Mouse (Mus musculus): ENCODE measurements around the gene Slc22a17. TPM values are rescaled to one million over a fixed set of nuclear protein-coding genes. Genes with fewer than 3 reads are reported as not detected.
"Not testable (repeated sequence)": the region's sequence is repeated elsewhere in the genome, so short reads cannot be mapped to it uniquely, and the experiment has no call there.

Slc22a17 gene
- polyA plus RNA-seq, 1 experiment from 2014 or later: 76.1 TPM

DNA sequence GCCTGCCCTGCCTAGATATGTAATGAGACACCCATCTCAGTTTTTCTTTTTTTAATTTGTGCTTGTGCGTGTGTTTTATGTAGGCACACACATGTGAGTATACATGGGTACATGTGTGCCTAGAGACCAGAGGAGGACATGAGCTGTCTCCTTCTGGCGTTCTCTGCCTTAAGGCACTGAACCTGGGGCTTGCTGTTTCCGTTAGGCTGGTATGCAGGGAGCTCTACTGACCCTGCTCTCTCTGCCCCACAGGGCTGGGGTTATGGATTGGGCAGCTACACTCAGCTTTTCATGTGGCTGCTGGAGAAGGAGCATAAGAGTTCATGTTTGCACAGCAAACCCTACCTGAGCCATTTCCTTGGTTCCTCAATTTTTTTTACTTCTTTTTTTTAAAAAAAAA is 41.5 kb upstream of the Slc22a17 start:
- DNase-seq (ENCODE audit: low spot score) (no peak), ATAC-seq (no peak)
- H3K4me1 ChIP-seq (ENCODE audit: control insufficient read depth, insufficient read depth, low read length): no peaks in the 10 kb centered on the region
- 87% methylated on average over 3 of the region's 3 CpGs for WGBS
- H3K27ac ChIP-seq (ENCODE audit: low read depth, low read length): no peak overlapping the region
- H3K4me2 ChIP-seq (ENCODE audit: low read length): no peak overlapping the region
- no peak overlapping the region for H3K9ac ChIP-seq (ENCODE audit: low read length)
- H3K27me3 ChIP-seq (replicated peaks; ENCODE audit: control insufficient read depth, insufficient read depth, low read length): no peaks in the 10 kb centered on the region
- H3K36me3 ChIP-seq (ENCODE audit: control insufficient read depth, insufficient read depth, low read length): no peaks in the 10 kb centered on the region
- no peaks in the 10 kb centered on the region for H3K9me3 ChIP-seq (replicated peaks; ENCODE audit: control insufficient read depth, low read length)
- H3K4me3 ChIP-seq (ENCODE audit: low read depth, low read length): no peak overlapping the region

DNA sequence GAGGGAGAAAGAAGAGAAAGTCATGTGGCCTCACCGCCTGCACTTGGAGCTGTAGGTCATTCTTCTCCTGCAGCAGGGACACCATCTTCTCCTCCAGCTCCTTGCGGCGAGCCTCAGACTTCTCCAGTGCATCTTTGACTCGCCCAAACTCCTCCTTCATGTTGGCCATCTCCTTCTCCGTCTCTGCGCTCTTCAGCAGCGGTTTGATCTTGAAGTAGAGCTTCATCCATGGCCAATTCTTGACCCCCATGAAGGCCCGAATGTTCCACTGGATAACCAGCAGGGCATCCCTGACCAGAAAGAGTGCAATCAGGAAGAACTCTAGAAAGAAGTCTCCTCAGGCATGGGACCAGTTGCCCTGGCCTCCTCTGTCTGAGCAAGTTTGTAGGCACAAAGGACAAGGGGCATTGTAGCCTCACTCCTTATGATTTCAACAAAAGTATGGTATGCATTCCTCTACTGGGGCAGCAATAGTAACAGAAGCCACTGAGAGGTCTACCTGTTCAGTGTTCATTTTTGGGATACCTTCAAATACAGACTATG is 40.8 kb upstream of the Slc22a17 start:
- no peaks in the 10 kb centered on the region for H3K27me3 ChIP-seq (replicated peaks; ENCODE audit: control insufficient read depth, insufficient read depth, low read length)
- H3K9me3 ChIP-seq (replicated peaks; ENCODE audit: control insufficient read depth, low read length): no peaks in the 10 kb centered on the region
- H3K4me2 ChIP-seq (ENCODE audit: low read length): no peak overlapping the region
- 89% methylated on average over 8 of the region's 8 CpGs for WGBS
- no peaks in the 10 kb centered on the region for H3K36me3 ChIP-seq (ENCODE audit: control insufficient read depth, insufficient read depth, low read length)
- no peaks in the 10 kb centered on the region for H3K4me1 ChIP-seq (ENCODE audit: control insufficient read depth, insufficient read depth, low read length)
- no peak for ATAC-seq
- H3K4me3 ChIP-seq (ENCODE audit: low read depth, low read length): no peak overlapping the region
- H3K9ac ChIP-seq (ENCODE audit: low read length): no peak overlapping the region
- no peak overlapping the region for H3K27ac ChIP-seq (ENCODE audit: low read depth, low read length)
- DNase-seq (ENCODE audit: low spot score): no peak

GRCm38 (mm10) chr14:54951587-54951986 is 38.7 kb upstream of the Slc22a17 start:
- no peak for ATAC-seq
- WGBS: 82% methylated on average over 6 of the region's 6 CpGs

GRCm38 (mm10) chr14:54950493-54950892 is 37.6 kb upstream of the Slc22a17 start:
- no peak overlapping the region for H3K27ac ChIP-seq (ENCODE audit: low read depth, low read length)
- H3K9ac ChIP-seq (ENCODE audit: low read length): no peak overlapping the region
- H3K9me3 ChIP-seq (replicated peaks; ENCODE audit: control insufficient read depth, low read length): no peaks in the 10 kb centered on the region
- H3K4me3 ChIP-seq (ENCODE audit: low read depth, low read length): no peak overlapping the region
- WGBS: 64% methylated on average over 12 of the region's 12 CpGs
- DNase-seq (ENCODE audit: low spot score) (no peak), ATAC-seq (no peak)
- no peaks in the 10 kb centered on the region for H3K27me3 ChIP-seq (replicated peaks; ENCODE audit: control insufficient read depth, insufficient read depth, low read length)
- no peaks in the 10 kb centered on the region for H3K36me3 ChIP-seq (ENCODE audit: control insufficient read depth, insufficient read depth, low read length)
- no peak overlapping the region for H3K4me2 ChIP-seq (ENCODE audit: low read length)
- no peaks in the 10 kb centered on the region for H3K4me1 ChIP-seq (ENCODE audit: control insufficient read depth, insufficient read depth, low read length)

More at GRCm38 (mm10) chr14:54951587-54951986, 38.7 kb upstream of the Slc22a17 start:
- Histone ChIP-seq H3K27me3 (replicated peaks; ENCODE audit: control insufficient read depth, insufficient read depth, low read length) (no peaks in the 10 kb centered on the region), H3K4me3 (ENCODE audit: low read depth, low read length) (no peak overlapping the region), H3K9ac (ENCODE audit: low read length) (no peak overlapping the region), H3K4me1 (ENCODE audit: control insufficient read depth, insufficient read depth, low read length) (no peaks in the 10 kb centered on the region), H3K4me2 (ENCODE audit: low read length) (no peak overlapping the region), H3K27ac (ENCODE audit: low read depth, low read length) (no peak overlapping the region), H3K9me3 (replicated peaks; ENCODE audit: control insufficient read depth, low read length) (no peaks in the 10 kb centered on the region), H3K36me3 (ENCODE audit: control insufficient read depth, insufficient read depth, low read length) (no peaks in the 10 kb centered on the region)
- DNase-seq (ENCODE audit: low spot score): no peak

DNA sequence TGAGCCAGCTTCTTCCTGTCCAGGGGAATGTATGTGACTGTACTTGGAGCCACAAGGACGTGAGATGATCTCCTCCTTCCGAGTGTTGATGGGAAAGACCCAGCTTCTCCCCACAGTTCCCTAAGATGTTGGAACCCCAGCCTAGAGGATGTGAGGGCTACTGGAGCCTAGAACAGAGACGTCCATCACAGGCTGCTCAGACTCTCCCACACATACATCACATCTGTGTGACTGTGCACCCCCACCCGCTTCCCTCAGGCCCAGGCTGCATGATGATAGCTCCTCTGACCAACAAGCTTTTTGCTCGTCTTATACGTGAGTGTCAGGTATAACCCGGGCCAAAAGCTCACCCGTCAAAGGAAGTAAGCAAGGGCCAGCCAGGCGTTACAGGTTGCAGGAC is 35.8 kb upstream of the Slc22a17 start:
- DNase-seq (ENCODE audit: low spot score) (no peak), ATAC-seq (no peak)
- no peaks in the 10 kb centered on the region for H3K9me3 ChIP-seq (replicated peaks; ENCODE audit: control insufficient read depth, low read length)
- 93% methylated on average over 9 of the region's 9 CpGs for WGBS
- H3K9ac ChIP-seq (ENCODE audit: low read length): no peak overlapping the region
- no peaks in the 10 kb centered on the region for H3K27me3 ChIP-seq (replicated peaks; ENCODE audit: control insufficient read depth, insufficient read depth, low read length)
- H3K4me3 ChIP-seq (ENCODE audit: low read depth, low read length): no peak overlapping the region
- H3K4me1 ChIP-seq (ENCODE audit: control insufficient read depth, insufficient read depth, low read length): no peaks in the 10 kb centered on the region
- H3K27ac ChIP-seq (ENCODE audit: low read depth, low read length): no peak overlapping the region
- H3K36me3 ChIP-seq (ENCODE audit: control insufficient read depth, insufficient read depth, low read length): no peaks in the 10 kb centered on the region
- no peak overlapping the region for H3K4me2 ChIP-seq (ENCODE audit: low read length)

GRCm38 (mm10) chr14:54947008-54947407 is 34.1 kb upstream of the Slc22a17 start:
- WGBS: 88% methylated on average over 10 of the region's 11 CpGs
- H3K4me1 ChIP-seq (ENCODE audit: control insufficient read depth, insufficient read depth, low read length); H3K36me3 ChIP-seq (ENCODE audit: control insufficient read depth, insufficient read depth, low read length); H3K9ac ChIP-seq (ENCODE audit: low read length); H3K4me3 ChIP-seq (ENCODE audit: low read depth, low read length); H3K27ac ChIP-seq (ENCODE audit: low read depth, low read length); H3K9me3 ChIP-seq (replicated peaks; ENCODE audit: control insufficient read depth, low read length); DNase-seq (ENCODE audit: low spot score); H3K4me2 ChIP-seq (ENCODE audit: low read length); H3K27me3 ChIP-seq (replicated peaks; ENCODE audit: control insufficient read depth, insufficient read depth, low read length); ATAC-seq: not testable (repeated sequence)

- H3K4me3 ChIP-seq (ENCODE audit: low read depth, low read length): no peak overlapping the region
- no peaks in the 10 kb centered on the region for H3K9me3 ChIP-seq (replicated peaks; ENCODE audit: control insufficient read depth, low read length)
- ATAC-seq: no peak
- 83% methylated on average over 19 of the region's 19 CpGs for WGBS
- no peaks in the 10 kb centered on the region for H3K36me3 ChIP-seq (ENCODE audit: control insufficient read depth, insufficient read depth, low read length)
- no peak for DNase-seq (ENCODE audit: low spot score)
- H3K4me2 ChIP-seq (ENCODE audit: low read length): no peak overlapping the region
- H3K27me3 ChIP-seq (replicated peaks; ENCODE audit: control insufficient read depth, insufficient read depth, low read length): no peaks in the 10 kb centered on the region
- H3K9ac ChIP-seq (ENCODE audit: low read length): no peak overlapping the region
- no peaks in the 10 kb centered on the region for H3K4me1 ChIP-seq (ENCODE audit: control insufficient read depth, insufficient read depth, low read length)
- no peak overlapping the region for H3K27ac ChIP-seq (ENCODE audit: low read depth, low read length)
Observed at GRCm38 (mm10) chr14:54945975-54946704, 33.2 kb upstream of the Slc22a17 start.

DNA sequence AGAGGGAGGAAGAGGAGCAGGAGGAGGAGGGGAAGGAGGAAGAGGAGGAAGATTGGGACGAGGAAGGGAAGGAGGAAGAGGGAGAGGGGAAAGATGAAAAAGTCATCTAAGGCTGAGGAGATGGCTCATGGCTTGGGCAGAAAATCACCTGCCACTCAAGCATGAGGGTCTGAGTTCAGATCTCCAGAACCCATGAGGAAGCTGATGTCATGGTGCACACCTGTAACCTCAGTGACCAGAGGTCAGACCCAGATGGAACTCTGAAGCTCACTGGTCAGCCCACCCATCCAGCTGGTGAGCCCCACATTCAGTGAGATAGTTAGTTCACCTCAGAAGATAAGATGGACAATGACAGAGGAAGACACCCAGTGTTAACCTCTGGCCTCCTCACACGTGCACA is 32.0 kb upstream of the Slc22a17 start:
- Histone ChIP-seq H3K27ac (ENCODE audit: low read depth, low read length) (no peak overlapping the region), H3K4me1 (ENCODE audit: control insufficient read depth, insufficient read depth, low read length) (no peaks in the 10 kb centered on the region)
- DNase-seq (ENCODE audit: low spot score): no peak

DNA sequence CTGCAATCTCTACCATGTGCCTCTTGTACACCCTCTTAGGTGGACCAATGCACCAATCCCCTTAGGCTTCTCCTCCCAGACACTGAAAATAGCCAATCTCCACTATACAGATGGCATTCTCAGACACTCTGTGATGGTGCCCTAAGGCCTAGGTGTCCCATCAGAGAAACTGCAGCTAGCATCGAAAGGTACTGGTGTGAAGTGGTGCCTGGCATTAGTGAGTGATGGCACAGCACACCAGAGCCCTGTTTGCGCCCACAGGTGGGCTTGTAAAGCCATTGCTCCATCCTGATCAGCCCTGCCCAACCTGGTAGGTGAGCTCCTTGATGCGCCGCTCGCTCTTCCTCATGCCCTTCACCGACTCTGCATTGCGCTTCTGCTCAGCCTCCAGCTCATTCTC is 31.0 kb upstream of the Slc22a17 start:
- DNase-seq (ENCODE audit: low spot score): no peak
- no peaks in the 10 kb centered on the region for H3K27me3 ChIP-seq (replicated peaks; ENCODE audit: control insufficient read depth, insufficient read depth, low read length)
- no peaks in the 10 kb centered on the region for H3K4me1 ChIP-seq (ENCODE audit: control insufficient read depth, insufficient read depth, low read length)
- no peak overlapping the region for H3K27ac ChIP-seq (ENCODE audit: low read depth, low read length)
- no peak overlapping the region for H3K4me2 ChIP-seq (ENCODE audit: low read length)
- 92% methylated on average over 7 of the region's 7 CpGs for WGBS
- no peak for ATAC-seq
- no peaks in the 10 kb centered on the region for H3K36me3 ChIP-seq (ENCODE audit: control insufficient read depth, insufficient read depth, low read length)
- no peaks in the 10 kb centered on the region for H3K9me3 ChIP-seq (replicated peaks; ENCODE audit: control insufficient read depth, low read length)
- H3K4me3 ChIP-seq (ENCODE audit: low read depth, low read length): no peak overlapping the region
- no peak overlapping the region for H3K9ac ChIP-seq (ENCODE audit: low read length)

More for the DNA sequence above, 32.0 kb upstream of the Slc22a17 start:
- Histone ChIP-seq H3K36me3 (ENCODE audit: control insufficient read depth, insufficient read depth, low read length) (no peaks in the 10 kb centered on the region), H3K9me3 (replicated peaks; ENCODE audit: control insufficient read depth, low read length) (no peaks in the 10 kb centered on the region), H3K27me3 (replicated peaks; ENCODE audit: control insufficient read depth, insufficient read depth, low read length) (no peaks in the 10 kb centered on the region), H3K9ac (ENCODE audit: low read length) (no peak overlapping the region), H3K4me3 (ENCODE audit: low read depth, low read length) (no peak overlapping the region), H3K4me2 (ENCODE audit: low read length) (no peak overlapping the region)
- 70% methylated on average over 2 of the region's 2 CpGs for WGBS
- ATAC-seq: no peak

Measured in forebrain, embryonic 14.5 days (tissue).